Mouse (Mus musculus): ENCODE results near the gene Lcp1.

- no peak for TF ChIP-seq CTCF (IDR thresholded peaks at IDR 0.05; ENCODE audit: borderline replicate concordance, control insufficient read depth, extremely low read depth, insufficient read depth, low read length, poor library complexity)
- no peak for TF ChIP-seq POLR2A (IDR thresholded peaks at IDR 0.05; ENCODE audit: control insufficient read depth, extremely low read depth, insufficient read depth, low read length, poor library complexity)
These were observed 107.3 kb downstream of the Lcp1 start for GRCm38 (mm10) chr14:75238054-75238692.
